Mouse (Mus musculus) MEL (cell line): ENCODE results near the gene Rfx2. TPM values are rescaled to one million over a fixed set of nuclear protein-coding genes. Genes with fewer than 3 reads are reported as not detected.
A peak's percentile ranks its signal among the peaks of the same experiment; 100 is the strongest.

Experiments
- DNase-seq: peaks from one replicate; pipeline ENCODE4 v3.0.0; 2011; ENCODE audit warnings: low read depth, low spot score
- H3K27ac ChIP-seq: 2 replicates; pipeline ENCODE4 v1.5.1; 2012; ENCODE audit warnings: low read depth, mild to moderate bottlenecking, control low read depth, low read length, moderate library complexity; ENCODE audit not compliant: control insufficient read depth
- H3K27me3 ChIP-seq, 2 experiments: fragments of 150-350 bp in 1 of 2; sonication (generic) in 1 of 2; 2 replicates each; pipeline ENCODE4 v1.6.1; 2012; ENCODE audit warnings: low read length in 2 of 2, mild to moderate bottlenecking in 2 of 2, improper control_type of control experiment in 1 of 2, moderate library complexity in 1 of 2; ENCODE audit not compliant: insufficient read depth in 2 of 2, control insufficient read depth in 1 of 2
- H3K36me3 ChIP-seq, 2 experiments: 2 replicates each; pipeline ENCODE4 v1.6.1; 2012 to 2014; ENCODE audit warnings: low read length in 2 of 2, improper control_type of control experiment in 1 of 2, inconsistent platforms in 1 of 2, mild to moderate bottlenecking in 1 of 2; ENCODE audit not compliant: insufficient read depth in 2 of 2, control insufficient read depth in 1 of 2
- H3K4me1 ChIP-seq, 2 experiments: fragments of 150-350 bp in 1 of 2; sonication (generic) in 1 of 2; 2 replicates each; pipeline ENCODE4 v1.6.1; 2012; ENCODE audit warnings: low read length in 2 of 2, improper control_type of control experiment in 1 of 2, mild to moderate bottlenecking in 1 of 2; ENCODE audit not compliant: insufficient read depth in 2 of 2, control insufficient read depth in 1 of 2
- H3K4me3 ChIP-seq, 2 experiments: fragments of 150-350 bp in 1 of 2; sonication (generic) in 1 of 2; 2 replicates each; pipeline ENCODE4 v1.5.1; 2012; ENCODE audit warnings: low read depth in 2 of 2, low read length in 2 of 2, mild to moderate bottlenecking in 2 of 2, moderate library complexity in 2 of 2, control low read depth in 1 of 2, improper control_type of control experiment in 1 of 2; ENCODE audit not compliant: control insufficient read depth in 1 of 2, insufficient read depth in 1 of 2
- H3K79me2 ChIP-seq: 2 replicates; pipeline ENCODE4 v1.6.1; 2012; ENCODE audit warnings: mild to moderate bottlenecking, low read length, moderate library complexity; ENCODE audit not compliant: control insufficient read depth, poor library complexity, insufficient read depth
- H3K9ac ChIP-seq: 2 replicates; pipeline ENCODE4 v1.6.1; 2012; ENCODE audit warnings: low read depth, mild to moderate bottlenecking, control low read depth, low read length, moderate library complexity; ENCODE audit not compliant: control insufficient read depth, poor library complexity, severe bottlenecking
- H3K9me3 ChIP-seq: fragments of 150-350 bp; sonication (generic); replicated peaks from 2 replicates; pipeline ENCODE4 v1.6.1; 2012; ENCODE audit warnings: mild to moderate bottlenecking, low read length, improper control_type of control experiment, moderate library complexity; ENCODE audit not compliant: insufficient read depth
- CHD2 ChIP-seq: IDR thresholded peaks from 2 replicates; pipeline ENCODE4 v1.6.1; 2011; ENCODE audit warnings: low read length, improper control_type of control experiment
- E2F4 ChIP-seq: IDR thresholded peaks from 2 replicates; pipeline ENCODE4 v1.6.1; 2011; ENCODE audit warnings: low read depth, low read length, improper control_type of control experiment, borderline replicate concordance
- ELF1 ChIP-seq: IDR thresholded peaks from 2 replicates; pipeline ENCODE4 v1.6.1; 2014; ENCODE audit warnings: low read depth, mild to moderate bottlenecking, inconsistent platforms, low read length, improper control_type of control experiment, moderate library complexity
- EP300 ChIP-seq, 2 experiments: IDR thresholded peaks; 2 replicates each; pipeline ENCODE4 v1.6.1; 2011; ENCODE audit warnings: improper control_type of control experiment in 2 of 2, low read length in 2 of 2, low read depth in 1 of 2, mild to moderate bottlenecking in 1 of 2
- ETS1 ChIP-seq: IDR thresholded peaks from 2 replicates; pipeline ENCODE4 v1.6.1; 2012; ENCODE audit warnings: low read depth, mild to moderate bottlenecking, inconsistent platforms, low read length, improper control_type of control experiment, moderate library complexity
- GABPA ChIP-seq: IDR thresholded peaks from 2 replicates; pipeline ENCODE4 v1.6.1; 2012; ENCODE audit warnings: low read depth, mild to moderate bottlenecking, inconsistent platforms, low read length, improper control_type of control experiment, moderate library complexity
- GATA1 ChIP-seq: IDR thresholded peaks from 2 replicates; pipeline ENCODE4 v1.6.1; 2011; ENCODE audit warnings: low read depth, low read length, improper control_type of control experiment
- KAT2A ChIP-seq: conservative IDR thresholded peaks from 2 replicates; pipeline ENCODE4 v1.6.1; 2012; ENCODE audit warnings: low read depth, low read length, improper control_type of control experiment, inconsistent platforms
- MXI1 ChIP-seq: IDR thresholded peaks from 2 replicates; pipeline ENCODE4 v1.6.1; 2011; ENCODE audit warnings: mild to moderate bottlenecking, low read depth, low read length, improper control_type of control experiment
- POLR2A ChIP-seq, 2 experiments: IDR thresholded peaks; 2 replicates each; pipeline ENCODE4 v1.6.1; 2011 to 2012; ENCODE audit warnings: low read length in 2 of 2, mild to moderate bottlenecking in 2 of 2, control low read depth in 1 of 2, improper control_type of control experiment in 1 of 2, low read depth in 1 of 2, moderate library complexity in 1 of 2; ENCODE audit not compliant: control insufficient read depth in 1 of 2, insufficient read depth in 1 of 2, poor library complexity in 1 of 2
- RAD21 ChIP-seq: IDR thresholded peaks from 2 replicates; pipeline ENCODE4 v1.6.1; 2011; ENCODE audit warnings: mild to moderate bottlenecking, low read depth, low read length, improper control_type of control experiment
- RCOR1 ChIP-seq: IDR thresholded peaks from 2 replicates; pipeline ENCODE4 v1.6.1; 2012; ENCODE audit warnings: low read depth, mild to moderate bottlenecking, inconsistent platforms, low read length, improper control_type of control experiment
- SIN3A ChIP-seq: IDR thresholded peaks from 2 replicates; pipeline ENCODE4 v1.6.1; 2012; ENCODE audit warnings: low read length, improper control_type of control experiment, inconsistent platforms
- SMC3 ChIP-seq: IDR thresholded peaks from 2 replicates; pipeline ENCODE4 v1.6.1; 2011; ENCODE audit warnings: low read depth, low read length, improper control_type of control experiment
- TCF12 ChIP-seq: IDR thresholded peaks from 2 replicates; pipeline ENCODE4 v1.6.1; 2014; ENCODE audit warnings: low read depth, mild to moderate bottlenecking, inconsistent platforms, low read length, improper control_type of control experiment, moderate library complexity
- USF2 ChIP-seq, 2 experiments: IDR thresholded peaks; 2 replicates each; pipeline ENCODE4 v1.6.1; 2011 to 2012; ENCODE audit warnings: improper control_type of control experiment in 2 of 2, low read length in 2 of 2, borderline replicate concordance in 1 of 2, inconsistent platforms in 1 of 2, low read depth in 1 of 2, mild to moderate bottlenecking in 1 of 2; ENCODE audit not compliant: insufficient read depth in 1 of 2
- ZC3H11A ChIP-seq: IDR thresholded peaks from 2 replicates; pipeline ENCODE4 v1.6.1; 2012; ENCODE audit warnings: low read depth, mild to moderate bottlenecking, inconsistent platforms, low read length, improper control_type of control experiment
- ZMIZ1 ChIP-seq: IDR thresholded peaks from 2 replicates; pipeline ENCODE4 v1.6.1; 2012; ENCODE audit warnings: low read depth, mild to moderate bottlenecking, inconsistent platforms, low read length, improper control_type of control experiment, moderate library complexity
- polyA plus RNA-seq, 2 experiments: library from polyadenylated mRNA; stranded (reverse) in 1 of 2; unstranded in 1 of 2; fragments of >175 nt in 1 of 2; fragments of >200 nt in 1 of 2; gene quantifications; 2 replicates each; pipeline versions ENCODE4 v1.2.1 to v1.2.4; 2012; ENCODE audit warnings: low replicate concordance in 2 of 2, low read depth in 1 of 2; ENCODE audit not compliant: insufficient read length in 2 of 2, insufficient read depth in 1 of 2, missing spikeins in 1 of 2
- total RNA-seq: library from RNA; depleted of rRNA; stranded (reverse); fragments of 300-350 nt; gene quantifications from 2 replicates; pipeline ENCODE4 v1.2.3, GENCODE M21; 2012; rRNA removed

The Rfx2 gene
- total RNA-seq (7.5 and 8.7 TPM in 2 replicates), polyA plus RNA-seq (10 to 100 TPM in 1 of 2 experiments, not detected in 1; 29.2 TPM)

- H3K9ac ChIP-seq = peak within 1 kb of the TSS; percentile 72
- no peaks in the 10 kb centered on the region for H3K27me3 ChIP-seq
- no peak for TF ChIP-seq SMC3
- TF ChIP-seq KAT2A = no peak
- TF ChIP-seq POLR2A (IDR thresholded peaks at IDR 0.05; ENCODE audit: control insufficient read depth in 1 of 2, insufficient read depth in 1 of 2, low read depth in 1 of 2, low read length in 2 of 2, poor library complexity in 1 of 2) = 0 out of 4 replicates have a peak, but pooled peaks of 1 of the 2 experiments have one; percentile 37
- TF ChIP-seq EP300 (IDR thresholded peaks at IDR 0.05; ENCODE audit: low read depth in 1 of 2, low read length in 2 of 2) = peak in 1 of 2 experiments; percentile 42; a peak in 1 of 4 replicates
- TF ChIP-seq TCF12 = no peak
- TF ChIP-seq ETS1 = no peak
- no peak for TF ChIP-seq SIN3A
- no peak for TF ChIP-seq ZC3H11A
- H3K9me3 ChIP-seq = no peaks in the 10 kb centered on the region
- H3K4me3 ChIP-seq = peak within 1 kb of the TSS; percentile 67 to 75
- H3K79me2 ChIP-seq = peaks cover 17% of the 10 kb centered on the region
- DNase-seq = peak; percentile 57
- H3K27ac ChIP-seq = peak within 1 kb of the TSS; percentile 60
- H3K4me1 ChIP-seq = peaks cover 0 to 40% of the 10 kb centered on the region in 2 experiments; a peak in 2 of 4 replicates
- peaks cover 0 to 30% of the 10 kb centered on the region in 2 experiments; a peak in 2 of 4 replicates for H3K36me3 ChIP-seq
Observed at GRCm38 (mm10) chr17:56830411-56831110, at the start of gene Rfx2. Gene Rfx2, minus strand, starts transcription at chr17:56831013.

GRCm38 (mm10) chr17:56877426-56877825, 46.6 kb upstream of the Rfx2 start:
- Histone ChIP-seq H3K9ac (no peak overlapping the region), H3K36me3 (no peaks in the 10 kb centered on the region), H3K9me3 (no peaks in the 10 kb centered on the region), H3K79me2 (no peaks in the 10 kb centered on the region), H3K27me3 (no peaks in the 10 kb centered on the region), H3K4me1 (no peaks in the 10 kb centered on the region), H3K4me3 (no peak overlapping the region), H3K27ac (no peak overlapping the region)
- TF ChIP-seq GATA1 = no peak
- no peak for TF ChIP-seq GABPA
- TF ChIP-seq E2F4 = no peak
- TF ChIP-seq MXI1 = no peak
- no peak for TF ChIP-seq CHD2
- no peak for TF ChIP-seq RCOR1
- TF ChIP-seq USF2 (IDR thresholded peaks at IDR 0.05; ENCODE audit: borderline replicate concordance in 1 of 2, insufficient read depth in 1 of 2, low read depth in 1 of 2, low read length in 2 of 2) = no peak
- TF ChIP-seq RAD21 = no peak
- no peak for TF ChIP-seq ELF1
- TF ChIP-seq ZMIZ1 = no peak
- TF ChIP-seq KAT2A = no peak
- no peak for DNase-seq
